Mouse (Mus musculus) erythroblast, embryonic 14.5 days (primary cell): ENCODE data around the gene Afmid. TPM values are rescaled to one million over a fixed set of nuclear protein-coding genes. Genes with fewer than 3 reads are reported as not detected.
A peak's percentile ranks its signal among the peaks of the same experiment; 100 is the strongest.

Source experiments
- H3K27me3 ChIP-seq: 2 replicates; pipeline ENCODE4 v1.6.1; 2012; ENCODE audit warnings: inconsistent platforms; ENCODE audit not compliant: control insufficient read depth
- H3K36me3 ChIP-seq: 2 replicates; pipeline ENCODE4 v1.6.1; 2012; ENCODE audit warnings: mild to moderate bottlenecking, inconsistent platforms; ENCODE audit not compliant: control insufficient read depth
- H3K4me1 ChIP-seq: 2 replicates; pipeline ENCODE4 v1.6.1; 2012; ENCODE audit warnings: inconsistent platforms; ENCODE audit not compliant: control insufficient read depth
- H3K4me3 ChIP-seq: replicated peaks from 2 replicates; pipeline ENCODE3; 2012; ENCODE audit warnings: moderate library complexity, mild to moderate bottlenecking, inconsistent platforms
- H3K9me3 ChIP-seq: 2 replicates; pipeline ENCODE4 v1.6.1; 2012; ENCODE audit warnings: low read length, inconsistent platforms, mixed read lengths; ENCODE audit not compliant: control insufficient read depth
- GATA1 ChIP-seq: IDR thresholded peaks from 2 replicates; pipeline ENCODE4 v1.6.1; 2012; ENCODE audit warnings: low read length, inconsistent platforms, mixed read lengths
- TAL1 ChIP-seq: IDR thresholded peaks from 3 replicates; pipeline ENCODE4 v1.6.1; 2012; ENCODE audit warnings: low read length, inconsistent platforms, mixed read lengths
- polyA plus RNA-seq: library from polyadenylated mRNA; stranded (reverse); fragments of >175 nt; gene quantifications from 2 replicates; pipeline ENCODE4 v1.2.3, GENCODE M21; 2012

The Afmid gene
- polyA plus RNA-seq, 1 experiment, result 0.41 TPM

DNA sequence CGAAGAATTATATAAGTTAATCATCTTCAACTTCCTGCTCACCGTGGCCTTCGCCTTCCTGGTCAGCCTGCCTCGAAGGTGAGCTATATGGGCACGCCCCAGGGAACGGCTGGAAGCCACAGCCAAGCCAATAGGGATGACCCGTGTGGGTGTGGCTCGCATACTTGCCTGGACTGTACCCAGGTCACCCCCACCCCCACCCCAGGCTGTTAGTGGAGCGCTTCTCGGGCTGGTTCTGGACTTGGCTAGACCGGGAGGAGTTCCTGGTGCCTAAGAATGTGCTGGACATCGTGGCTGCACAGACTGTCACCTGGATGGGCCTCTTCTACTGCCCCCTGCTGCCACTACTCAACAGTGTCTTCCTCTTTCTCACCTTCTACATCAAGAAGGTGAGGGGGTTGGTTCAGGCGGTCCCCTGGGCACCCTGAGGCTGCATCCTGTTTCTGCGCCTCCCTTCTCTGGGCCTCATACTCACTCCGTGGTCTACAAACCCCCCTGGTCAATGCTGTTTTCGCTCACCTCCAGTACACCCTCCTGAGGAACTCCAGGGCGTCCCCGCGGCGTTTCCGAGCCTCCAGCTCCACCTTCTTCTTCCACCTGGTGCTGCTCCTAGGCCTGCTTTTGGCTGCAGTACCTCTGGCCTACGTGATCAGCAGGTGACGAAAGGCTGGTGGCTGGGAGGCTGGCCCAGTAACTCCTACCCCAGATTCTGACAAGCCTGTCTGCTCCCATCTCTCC is 34.9 kb upstream of the Afmid start:
- Histone ChIP-seq H3K36me3 (peaks cover 87% of the 10 kb centered on the region), H3K4me1 (peaks cover 79% of the 10 kb centered on the region), H3K9me3 (no peaks in the 10 kb centered on the region), H3K27me3 (no peaks in the 10 kb centered on the region), H3K4me3 (peak overlapping the region; percentile 61)
- TF ChIP-seq GATA1, result no peak

DNA sequence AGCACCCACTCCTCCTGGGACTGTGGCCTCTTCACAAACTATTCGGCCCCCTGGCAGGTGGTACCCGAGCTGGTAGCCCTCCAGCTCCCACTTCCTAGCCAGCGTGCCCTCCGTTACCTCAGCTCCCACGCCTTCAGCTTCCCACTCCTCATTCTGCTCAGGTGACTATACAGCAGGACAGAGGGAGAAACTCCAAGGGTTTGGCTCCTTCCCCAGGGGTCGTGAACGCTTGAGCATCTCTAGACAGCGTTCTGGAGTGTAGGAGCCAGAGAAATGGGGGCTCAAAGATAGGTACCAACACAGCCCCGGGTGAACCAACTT is 34.3 kb upstream of the Afmid start:
- Histone ChIP-seq H3K9me3 (no peaks in the 10 kb centered on the region), H3K4me1 (peaks cover 81% of the 10 kb centered on the region), H3K4me3 (peak overlapping the region; percentile 61), H3K36me3 (peaks cover 86% of the 10 kb centered on the region), H3K27me3 (no peaks in the 10 kb centered on the region)
- no peak for TF ChIP-seq TAL1
- TF ChIP-seq GATA1, result no peak

DNA sequence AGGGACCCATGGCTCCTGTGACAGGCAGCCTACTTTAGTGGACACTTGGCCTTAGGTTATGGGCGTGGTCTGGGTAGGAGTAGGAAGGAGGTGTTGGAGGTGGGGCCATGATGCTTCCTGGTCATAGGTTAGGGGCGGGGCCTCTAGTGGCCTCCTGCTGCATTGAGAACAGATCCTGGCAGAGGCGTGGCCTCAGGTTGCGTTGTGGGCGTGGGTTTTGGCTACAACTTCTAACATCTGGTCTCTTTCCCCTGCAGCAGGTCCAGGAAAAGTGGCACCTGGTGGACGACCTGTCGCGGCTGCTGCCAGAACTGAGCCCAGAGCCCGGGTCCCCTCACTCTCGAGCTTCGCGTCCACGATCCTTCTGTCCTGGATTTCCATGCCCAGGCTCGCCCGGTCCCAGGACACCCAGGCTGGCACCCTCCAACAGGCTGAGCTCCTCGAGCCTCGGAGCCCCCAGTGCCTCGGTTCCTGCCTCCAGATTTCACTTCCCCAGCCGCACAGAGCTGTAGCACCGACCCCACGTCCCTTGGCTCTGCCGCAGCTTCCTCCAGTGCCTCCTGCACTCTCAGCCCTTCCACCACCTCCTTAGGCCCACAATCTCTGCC is 33.3 kb upstream of the Afmid start:
- Histone ChIP-seq H3K9me3 (no peaks in the 10 kb centered on the region), H3K27me3 (no peaks in the 10 kb centered on the region), H3K4me3 (peak overlapping the region; percentile 61), H3K36me3 (peaks cover 77% of the 10 kb centered on the region), H3K4me1 (peaks cover 82% of the 10 kb centered on the region)
- no peak for TF ChIP-seq GATA1
- no peak for TF ChIP-seq TAL1

DNA sequence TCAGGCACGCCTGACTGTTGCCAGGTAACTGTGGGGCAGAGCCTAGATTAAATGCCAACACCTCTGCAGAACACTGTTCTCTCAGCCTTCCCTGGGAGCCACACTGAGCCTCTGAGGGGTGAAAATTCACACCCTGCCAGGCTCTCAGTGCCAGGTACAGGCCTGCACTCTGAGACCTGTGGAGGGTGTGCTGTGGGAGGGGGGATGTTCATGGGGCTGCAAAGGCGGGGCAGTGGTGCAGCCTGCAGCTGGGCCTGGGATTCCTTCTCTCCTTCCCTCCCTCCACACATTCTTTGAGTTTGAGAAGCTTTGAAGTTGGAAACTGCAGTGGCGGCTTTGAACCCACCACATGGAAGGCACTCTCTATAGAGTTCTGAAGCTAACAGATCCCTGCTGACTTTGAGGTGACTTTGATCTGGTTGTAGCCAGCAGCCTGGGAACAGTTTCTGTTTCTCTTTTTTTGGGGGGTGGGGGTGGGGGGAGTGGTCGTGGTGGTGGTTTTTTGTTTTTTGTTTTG is 31.6 kb upstream of the Afmid start:
- Histone ChIP-seq H3K9me3 (no peaks in the 10 kb centered on the region), H3K36me3 (peaks cover 74% of the 10 kb centered on the region), H3K27me3 (no peaks in the 10 kb centered on the region), H3K4me3 (no peak overlapping the region), H3K4me1 (peaks cover 84% of the 10 kb centered on the region)
- TF ChIP-seq TAL1, result no peak
- no peak for TF ChIP-seq GATA1

DNA sequence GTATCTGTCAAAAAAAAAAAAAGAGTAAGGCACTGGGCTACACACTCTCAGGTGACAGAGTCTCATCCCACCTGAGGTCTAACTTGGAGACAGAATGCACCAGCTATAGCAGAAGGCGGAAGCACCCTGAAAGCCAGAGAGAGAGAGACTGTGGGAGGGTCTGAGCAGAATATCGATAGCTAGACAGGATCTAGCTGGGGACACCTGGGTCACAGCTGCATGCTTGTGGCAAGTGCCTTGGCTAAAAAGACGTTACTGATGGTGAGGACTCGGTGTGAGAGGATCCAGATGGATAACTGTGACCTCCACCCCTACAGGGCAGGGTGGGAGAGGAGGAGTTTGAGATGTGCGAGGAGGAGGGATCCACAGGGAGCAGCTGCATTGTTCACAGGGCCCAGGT is 28.8 kb upstream of the Afmid start:
- TF ChIP-seq GATA1 (no peak), TAL1 (no peak)
- H3K36me3 ChIP-seq, result peaks cover 76% of the 10 kb centered on the region
- no peaks in the 10 kb centered on the region for H3K9me3 ChIP-seq
- H3K4me3 ChIP-seq, result peak overlapping the region; percentile 74
- peaks cover 88% of the 10 kb centered on the region for H3K4me1 ChIP-seq
- no peaks in the 10 kb centered on the region for H3K27me3 ChIP-seq

DNA sequence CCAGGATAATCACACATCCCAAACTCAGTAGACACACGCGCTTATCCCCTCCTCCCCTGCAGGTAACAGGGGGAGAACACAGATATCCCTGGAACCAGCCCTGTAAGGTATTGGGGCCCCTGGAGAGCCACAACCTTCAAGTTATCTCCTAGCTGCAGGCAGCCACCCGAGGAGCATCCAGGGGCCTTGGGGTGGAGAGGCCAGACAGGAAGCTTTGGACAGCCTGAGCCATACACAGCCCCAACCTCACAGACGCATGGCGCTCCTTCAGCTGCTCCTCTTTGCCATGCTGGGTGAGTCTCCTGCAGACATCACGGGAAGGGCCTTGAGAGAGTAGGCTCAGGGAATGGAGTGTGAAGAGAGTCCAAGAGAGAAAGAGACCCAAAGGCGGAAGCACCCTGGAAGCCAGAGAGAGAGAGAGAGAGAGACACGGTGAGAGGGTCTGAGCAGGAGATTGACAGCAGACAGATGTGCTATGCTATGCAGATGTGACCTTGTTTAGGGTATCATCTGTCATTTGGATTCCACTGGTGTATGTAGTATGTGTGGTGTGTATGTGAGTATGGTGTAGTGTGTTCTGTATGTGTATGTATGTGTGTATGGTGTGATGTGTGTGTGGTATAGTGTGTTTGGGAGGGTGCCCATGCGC is 28.1 kb upstream of the Afmid start, which contains the start of gene 6030468B19Rik:
Gene 6030468B19Rik (plus strand): TSS at position 150 of the 649 bp plus-strand sequence.
- H3K36me3 ChIP-seq, result peaks cover 76% of the 10 kb centered on the region
- H3K9me3 ChIP-seq, result no peaks in the 10 kb centered on the region
- no peaks in the 10 kb centered on the region for H3K27me3 ChIP-seq
- TF ChIP-seq GATA1, result peak; percentile 79
- TF ChIP-seq TAL1, result peak; percentile 97
- H3K4me3 ChIP-seq, result peak within 1 kb of the TSS; percentile 74
- H3K4me1 ChIP-seq, result peaks cover 88% of the 10 kb centered on the region

DNA sequence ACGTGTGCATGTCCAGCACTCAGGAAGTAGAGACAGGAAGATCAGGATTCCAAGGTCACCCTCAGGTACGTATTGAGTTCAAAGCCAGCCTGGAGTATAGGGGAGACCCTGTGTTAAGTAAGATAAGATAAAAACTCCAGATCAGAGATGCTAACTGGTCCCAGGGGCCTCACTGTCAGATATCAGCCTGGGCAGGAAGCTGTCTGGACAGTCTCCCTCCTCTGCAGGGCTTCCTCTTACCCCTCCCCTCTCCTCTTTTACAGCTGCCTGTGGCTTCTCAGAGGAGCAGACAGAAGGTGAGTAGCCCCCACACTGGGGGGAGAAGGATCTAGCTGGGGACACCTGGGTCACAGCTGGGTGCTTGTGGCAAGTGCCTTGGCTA is 27.6 kb upstream of the Afmid start:
- Histone ChIP-seq H3K9me3 (no peaks in the 10 kb centered on the region), H3K27me3 (no peaks in the 10 kb centered on the region), H3K4me3 (peak overlapping the region; percentile 74), H3K4me1 (peaks cover 88% of the 10 kb centered on the region), H3K36me3 (peaks cover 77% of the 10 kb centered on the region)
- TF ChIP-seq TAL1 (no peak), GATA1 (no peak)

DNA sequence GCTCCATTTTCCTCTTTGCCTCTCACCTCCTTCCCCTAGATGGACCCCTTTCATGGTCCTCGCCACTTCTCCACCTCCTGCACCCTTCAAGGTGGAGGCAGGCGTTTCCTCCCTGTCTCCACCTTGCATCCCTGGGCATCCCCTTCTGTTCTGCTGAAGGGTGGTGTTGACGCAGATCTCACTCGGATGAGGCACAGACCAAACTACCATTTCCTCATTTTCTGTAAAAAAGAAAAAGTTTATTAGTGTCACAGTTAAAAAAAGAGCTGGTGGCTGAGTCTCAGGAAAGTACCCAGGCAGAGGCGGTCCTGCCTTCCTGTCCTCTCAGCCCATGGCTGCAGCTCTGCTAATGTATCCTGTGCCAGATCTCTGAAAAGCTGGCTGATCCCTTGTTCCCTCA is 26.6 kb upstream of the Afmid start:
- Histone ChIP-seq H3K4me1 (peaks cover 89% of the 10 kb centered on the region), H3K4me3 (peak overlapping the region; percentile 74), H3K36me3 (peaks cover 79% of the 10 kb centered on the region), H3K9me3 (no peaks in the 10 kb centered on the region), H3K27me3 (no peaks in the 10 kb centered on the region)
- no peak for TF ChIP-seq GATA1

DNA sequence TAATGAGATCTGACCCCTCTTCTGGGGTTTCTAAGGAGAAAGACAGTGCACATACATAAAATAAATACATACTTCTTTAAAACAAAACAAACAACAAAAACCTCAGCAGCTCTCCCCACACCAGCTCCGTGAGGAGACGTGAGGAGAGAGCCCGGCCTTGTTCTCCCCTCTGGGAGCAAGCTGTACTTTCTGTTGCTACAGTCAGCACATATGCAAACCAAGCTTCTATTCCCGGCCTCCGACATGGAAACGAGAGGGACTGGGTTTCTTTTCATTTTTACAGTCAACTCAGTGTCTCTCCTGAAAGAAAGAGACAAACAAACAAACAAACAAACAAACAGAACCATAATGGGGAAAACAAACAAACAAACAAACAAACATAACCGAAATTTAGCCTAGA is 25.7 kb upstream of the Afmid start:
- no peak for TF ChIP-seq TAL1
- TF ChIP-seq GATA1, result no peak
- H3K4me1 ChIP-seq, result peaks cover 87% of the 10 kb centered on the region
- H3K4me3 ChIP-seq, result peak overlapping the region; percentile 74

More for the DNA sequence above, 25.7 kb upstream of the Afmid start:
- Histone ChIP-seq H3K36me3 (peaks cover 81% of the 10 kb centered on the region), H3K27me3 (no peaks in the 10 kb centered on the region), H3K9me3 (no peaks in the 10 kb centered on the region)
